Comparison of ENCODE assay signal across 8 mouse cellular contexts in genomic region chr11:116501005-116501746, GRCm38 (mm10). TPM values are rescaled to one million over a fixed set of nuclear protein-coding genes. Genes with fewer than 3 reads are reported as not detected.
A peak's percentile ranks its signal among the peaks of the same experiment; 100 is the strongest.
DNase-seq lines count a peak whose midpoint lies in the region; ATAC-seq lines count a peak whose summit lies in the region.

No protein-coding gene starts in this region.

- H3K4me2 ChIP-seq in limb, embryonic 13.5 days (replicated peaks): no peak overlapping the region

- H3K27ac ChIP-seq in limb, embryonic 13.5 days: no peak overlapping the region; the same call in 1 of the 2 replicates

- intact Hi-C loops in gastrocnemius, postnatal 36 days (cut with DNase I): no loop called here
- intact Hi-C loops in heart, postnatal 10 days (cut with DNase I): loop anchor here (1.0 to 5.0 kb wide), 2 partner anchors 33 to 126 kb away; partner anchors contain the start of gene Rhbdf2

- H3K9ac ChIP-seq in limb, embryonic 13.5 days: no peak overlapping the region; the same call in 1 of the 2 replicates

- DNase-seq in gastrocnemius, postnatal 10 days: peak; percentile 22
- DNase-seq in gastrocnemius, postnatal 36 days: no peak
- DNase-seq in CD4-positive helper T cell, adult 2 months (ENCODE audit: low read depth, low spot score): peak; percentile 53
- peak; percentile 67 to 85 for DNase-seq in cerebellum, postnatal 10 days
- peak; percentile 45 to 71 for DNase-seq in heart, postnatal 10 days
- peak; percentile 69 for DNase-seq in naive thymus-derived CD4-positive, alpha-beta T cell, adult 2 months (ENCODE audit: low read depth)
- DNase-seq in left cerebral cortex, adult 11 months (ENCODE audit: low spot score): no peak

- 23% methylated on average over 7 of the region's 7 CpGs for WGBS in limb, embryonic 13.5 days

- no peaks in the 10 kb centered on the region for H3K9me3 ChIP-seq in limb, embryonic 13.5 days

- peaks cover 9% of the 10 kb centered on the region for H3K4me1 ChIP-seq in limb, embryonic 13.5 days

- no peaks in the 10 kb centered on the region for H3K36me3 ChIP-seq in limb, embryonic 13.5 days

- H3K27me3 ChIP-seq in limb, embryonic 13.5 days: no peaks in the 10 kb centered on the region

- H3K4me3 ChIP-seq in limb, embryonic 13.5 days: no peak overlapping the region

- peak; percentile 39; the same call in 1 of the 2 replicates for ATAC-seq in limb, embryonic 13.5 days (ENCODE audit: low FRiP score, low read depth)

RNA-seq across cellular contexts. Expression of gene Prpsap1, which starts 7.2 kb away (rescaled TPM):
- 10 to 100 TPM; 34.8 to 35.4 TPM for total RNA-seq in gastrocnemius, postnatal 10 days (2021)
- total RNA-seq in gastrocnemius, postnatal 36 days (2021): 10 to 100 TPM; 12.6 to 14.1 TPM
- 10 to 100 TPM; 45.3 to 45.8 TPM for total RNA-seq in heart, postnatal 10 days (2021)
- polyA plus RNA-seq in limb, embryonic 13.5 days (2015; fragmentation: Nextera tagmentation; extraction: Ambion mirVana): 189 and 199 TPM in 2 replicates

RNA-seq across cellular contexts. Expression of gene Sphk1, which starts 29.5 kb away (rescaled TPM):
- total RNA-seq in gastrocnemius, postnatal 10 days (2021): 1 to 10 TPM; 3.7 to 4.0 TPM
- 1 to 10 TPM in 1 of 2 experiments, under 1 TPM in 1; 0.35 to 1.4 TPM for total RNA-seq in gastrocnemius, postnatal 36 days (2021)
- total RNA-seq in heart, postnatal 10 days (2021): 1 to 10 TPM; 2.5 to 3.9 TPM
- 2.3 and 2.9 TPM in 2 replicates for polyA plus RNA-seq in limb, embryonic 13.5 days (2015; fragmentation: Nextera tagmentation; extraction: Ambion mirVana)

RNA-seq across cellular contexts. Expression of gene Qrich2, which starts 35.1 kb away (rescaled TPM):
- total RNA-seq in gastrocnemius, postnatal 10 days (2021): not detected
- under 1 TPM in 1 of 2 experiments, not detected in 1; 0.05 TPM for total RNA-seq in gastrocnemius, postnatal 36 days (2021)
- total RNA-seq in heart, postnatal 10 days (2021): not detected
- polyA plus RNA-seq in limb, embryonic 13.5 days (2015; fragmentation: Nextera tagmentation; extraction: Ambion mirVana): 0.17 and 0.24 TPM in 2 replicates

Comparison
In these comparisons a context has a peak if more than half of its experiments do, and no peak if none do; other contexts are left out.
1. DNase-seq: peak in gastrocnemius, postnatal 10 days (single experiment), CD4-positive helper T cell, adult 2 months (single experiment), cerebellum, postnatal 10 days (2 of 2), heart, postnatal 10 days (2 of 2) and naive thymus-derived CD4-positive, alpha-beta T cell, adult 2 months (single experiment); none in gastrocnemius, postnatal 36 days (0 of 2) and left cerebral cortex, adult 11 months (single experiment).